Mouse (Mus musculus) G1E (cell line): ENCODE results near the gene Acyp1. TPM values are rescaled to one million over a fixed set of nuclear protein-coding genes. Genes with fewer than 3 reads are reported as not detected.
A peak's percentile ranks its signal among the peaks of the same experiment; 100 is the strongest.

Source experiments
- ATAC-seq: 2 replicates; pipeline ENCODE4 v1.8.0; 2016; ENCODE audit warnings: mild to moderate bottlenecking; ENCODE audit not compliant: insufficient number of reproducible peaks, poor library complexity, low FRiP score, severe bottlenecking; ENCODE audit errors: extremely low read depth
- DNase-seq: peaks from one replicate; pipeline ENCODE4 v3.0.0; 2012; ENCODE audit warnings: low spot score
- H3K27me3 ChIP-seq: 2 replicates; pipeline ENCODE4 v1.6.1; 2012; ENCODE audit warnings: mild to moderate bottlenecking, low read length, inconsistent platforms; ENCODE audit not compliant: insufficient read depth
- H3K36me3 ChIP-seq: replicated peaks from 2 replicates; pipeline ENCODE3; 2012; ENCODE audit warnings: mild to moderate bottlenecking, inconsistent platforms
- H3K4me1 ChIP-seq: 2 replicates; pipeline ENCODE4 v1.6.1; 2012; ENCODE audit warnings: low read depth, low read length, inconsistent platforms, mixed read lengths; ENCODE audit not compliant: insufficient read depth
- H3K4me3 ChIP-seq: 2 replicates; pipeline ENCODE4 v1.5.1; 2012; ENCODE audit warnings: low read depth, mild to moderate bottlenecking, inconsistent platforms, low read length, moderate library complexity, mixed read lengths
- H3K9me3 ChIP-seq: replicated peaks from 2 replicates; pipeline ENCODE4 v1.6.1; 2012; ENCODE audit warnings: inconsistent platforms
- CTCF ChIP-seq: IDR thresholded peaks from 2 replicates; pipeline ENCODE4 v1.5.1; 2012; ENCODE audit warnings: low read depth, low read length, inconsistent platforms, mixed read lengths
- GATA1 ChIP-seq: IDR thresholded peaks from 2 replicates; pipeline ENCODE4 v1.6.1; 2012; ENCODE audit warnings: borderline replicate concordance, low read length, inconsistent platforms, mixed read lengths
- GATA2 ChIP-seq: IDR thresholded peaks from 2 replicates; pipeline ENCODE4 v1.6.1; 2012; ENCODE audit warnings: low read depth, low read length, inconsistent platforms, borderline replicate concordance
- POLR2AphosphoS5 ChIP-seq: IDR thresholded peaks from 2 replicates; pipeline ENCODE4 v1.6.1; 2012; ENCODE audit warnings: low read depth, low read length, inconsistent platforms; ENCODE audit not compliant: insufficient replicate concordance
- TAL1 ChIP-seq: conservative IDR thresholded peaks from 2 replicates; pipeline ENCODE4 v1.6.1; 2012; ENCODE audit warnings: low read depth, low read length, inconsistent platforms, mixed read lengths
- polyA plus RNA-seq: library from polyadenylated mRNA; stranded (reverse); fragments of >175 nt; gene quantifications from 2 replicates; pipeline ENCODE4 v1.2.3, GENCODE M21; 2012
- total RNA-seq, 2 experiments: library from RNA; stranded (forward) in 1 of 2; stranded (reverse) in 1 of 2; fragments of 200-1000 nt in 1 of 2; fragments of >200 nt in 1 of 2; fragmentation: Nextera tagmentation in 1 of 2; gene quantifications; 2 replicates each; pipeline ENCODE4 v1.2.3; 2014 to 2017

Acyp1 gene
- total and polyA plus RNA-seq, 3 experiments: 57.0 to 285 (median 127) TPM

GRCm38 (mm10) chr12:85257008-85257639 lies 31.1 kb downstream of the Acyp1 start:
- Histone ChIP-seq H3K4me3 (no peak overlapping the region), H3K27me3 (no peaks in the 10 kb centered on the region), H3K4me1 (peaks cover 13% of the 10 kb centered on the region), H3K9me3 (no peaks in the 10 kb centered on the region), H3K36me3 (peaks cover 32% of the 10 kb centered on the region)
- ATAC-seq (peak; percentile 81), DNase-seq (no peak)
- TF ChIP-seq TAL1: no peak
- no peak for TF ChIP-seq CTCF
- no peak for TF ChIP-seq GATA2

GRCm38 (mm10) chr12:85256074-85256751 lies 32.0 kb downstream of the Acyp1 start:
- DNase-seq (no peak), ATAC-seq (no peak)
- Histone ChIP-seq H3K36me3 (peaks cover 27% of the 10 kb centered on the region), H3K4me1 (peaks cover 13% of the 10 kb centered on the region), H3K27me3 (no peaks in the 10 kb centered on the region), H3K9me3 (no peaks in the 10 kb centered on the region), H3K4me3 (no peak overlapping the region)
- TF ChIP-seq POLR2AphosphoS5: no peak

GRCm38 (mm10) chr12:85252083-85252482 lies 36.2 kb downstream of the Acyp1 start:
- H3K4me1 ChIP-seq: peaks cover 9% of the 10 kb centered on the region
- ATAC-seq (no peak), DNase-seq (no peak)
- H3K36me3 ChIP-seq: peaks cover 13% of the 10 kb centered on the region
- H3K4me3 ChIP-seq: no peak overlapping the region
- no peaks in the 10 kb centered on the region; the same call in 1 of the 2 replicates for H3K27me3 ChIP-seq
- peaks cover 5% of the 10 kb centered on the region for H3K9me3 ChIP-seq
- no peak for TF ChIP-seq GATA1
- no peak for TF ChIP-seq TAL1
- no peak for TF ChIP-seq GATA2
- TF ChIP-seq POLR2AphosphoS5: no peak
- TF ChIP-seq CTCF: no peak

GRCm38 (mm10) chr12:85237553-85237952 lies 50.7 kb downstream of the Acyp1 start:
- DNase-seq (no peak), ATAC-seq (no peak)
- Histone ChIP-seq H3K36me3 (peaks cover 47% of the 10 kb centered on the region), H3K4me3 (no peak overlapping the region), H3K4me1 (peaks cover 5% of the 10 kb centered on the region), H3K9me3 (no peaks in the 10 kb centered on the region), H3K27me3 (peaks cover 3% of the 10 kb centered on the region; the same call in 1 of the 2 replicates)
- TF ChIP-seq GATA2: no peak

GRCm38 (mm10) chr12:85233376-85234358 lies 54.6 kb downstream of the Acyp1 start:
- ATAC-seq (no peak), DNase-seq (no peak)
- Histone ChIP-seq H3K27me3 (peaks cover 6% of the 10 kb centered on the region; the same call in 1 of the 2 replicates), H3K4me3 (no peak overlapping the region), H3K4me1 (peaks cover 3% of the 10 kb centered on the region; the same call in 1 of the 2 replicates), H3K36me3 (peaks cover 35% of the 10 kb centered on the region), H3K9me3 (no peaks in the 10 kb centered on the region)
- no peak for TF ChIP-seq GATA2
- no peak for TF ChIP-seq CTCF
- TF ChIP-seq POLR2AphosphoS5: no peak
- TF ChIP-seq TAL1: no peak
- TF ChIP-seq GATA1: no peak

GRCm38 (mm10) chr12:85227876-85228599 lies 60.2 kb downstream of the Acyp1 start:
- ATAC-seq (no peak), DNase-seq (no peak)
- Histone ChIP-seq H3K4me3 (no peak overlapping the region), H3K27me3 (peaks cover 6% of the 10 kb centered on the region; the same call in 1 of the 2 replicates), H3K36me3 (peaks cover 58% of the 10 kb centered on the region), H3K9me3 (no peaks in the 10 kb centered on the region), H3K4me1 (peaks cover 5% of the 10 kb centered on the region; the same call in 1 of the 2 replicates)
- no peak for TF ChIP-seq TAL1
